ENCODE assay signal across 14 mouse cellular contexts in the genomic region with DNA sequence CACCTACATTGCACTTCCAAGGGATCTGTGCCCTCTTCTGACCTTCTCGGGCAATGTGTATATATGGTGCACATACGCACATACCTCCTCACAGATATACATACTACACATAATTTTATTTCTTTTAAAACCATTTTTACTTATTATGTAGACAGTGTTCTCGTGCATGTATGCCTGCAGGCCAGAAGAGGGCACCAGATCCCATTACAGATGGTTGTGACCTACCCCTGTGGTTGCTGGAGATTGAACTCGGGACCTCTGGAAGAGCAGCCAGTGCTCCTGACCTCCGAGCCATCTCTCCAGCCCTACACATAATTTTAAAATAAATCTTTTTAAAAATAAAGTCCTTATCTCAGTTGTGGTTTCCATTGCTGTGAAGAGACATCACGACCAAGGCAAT. TPM values are rescaled to one million over a fixed set of nuclear protein-coding genes. Genes with fewer than 3 reads are reported as not detected.
DNase-seq lines count a peak whose midpoint lies in the region; ATAC-seq and TF ChIP-seq lines count a peak whose summit lies in the region.
"Had no signal": no experiment of that assay in that cellular context is flagged by ENCODE, and none has a peak within 500 bp of the region (broad histone marks: within the 10 kb centered on the region; RNA-seq: fewer than 3 reads in every experiment).

No protein-coding gene starts in this region.

- no peak overlapping the region for H3K27ac ChIP-seq in kidney, postnatal 0 days
- H3K27ac ChIP-seq in stomach, postnatal 0 days (replicated peaks) = no peak overlapping the region
- H3K27ac ChIP-seq: forebrain, embryonic 10.5 days; hindbrain, embryonic 15.5 days; midbrain, embryonic 10.5 days had no signal

- no peak for DNase-seq in kidney, postnatal 0 days (ENCODE audit: low spot score)
- DNase-seq in kidney, adult 11 months = no peak
- peak; percentile 22 for DNase-seq in thymus, postnatal 14 days
- no peak for DNase-seq in thymus, adult 18-20 months
- DNase-seq in Patski (ENCODE audit: low read depth, low spot score) = no peak
- DNase-seq in stomach, postnatal 0 days (ENCODE audit: low spot score) = no peak
- DNase-seq: adrenal gland, adult 8-10 months; kidney, postnatal 10 days; spleen, adult 18-20 months had no signal

- no peaks in the 10 kb centered on the region for H3K4me1 ChIP-seq in kidney, postnatal 0 days (replicated peaks; ENCODE audit: insufficient read depth, low read length)
- no peaks in the 10 kb centered on the region for H3K4me1 ChIP-seq in stomach, postnatal 0 days (replicated peaks; ENCODE audit: control insufficient read depth, insufficient read depth)

- in situ Hi-C loops in Patski (cut with MboI; ENCODE audit: low pct_unique_long_range_greater_than_20kb) = no loop called here

- H3K36me3 ChIP-seq in kidney, postnatal 0 days (ENCODE audit: insufficient read depth, low read length) = no peaks in the 10 kb centered on the region
- H3K36me3 ChIP-seq in stomach, postnatal 0 days (ENCODE audit: control insufficient read depth, insufficient read depth, low read length) = no peaks in the 10 kb centered on the region
- H3K36me3 ChIP-seq: heart, embryonic 12.5 days; hindbrain, embryonic 15.5 days had no signal

- 85% methylated on average over 6 of the region's 6 CpGs for WGBS in kidney, postnatal 0 days
- WGBS in stomach, postnatal 0 days = 84% methylated on average over 6 of the region's 6 CpGs

- no peak overlapping the region for H3K4me3 ChIP-seq in kidney, postnatal 0 days (replicated peaks; ENCODE audit: low read depth, low read length)
- no peak overlapping the region for H3K4me3 ChIP-seq in stomach, postnatal 0 days (ENCODE audit: low read depth, low read length)
- H3K4me3 ChIP-seq: forebrain, embryonic 10.5 days; heart, embryonic 12.5 days; hindbrain, embryonic 15.5 days; midbrain, embryonic 10.5 days had no signal

- CTCF ChIA-PET in Patski (lab: Charles Lee) = no interaction called here

- peak; percentile 51 for TF ChIP-seq CTCF in kidney, postnatal 0 days (IDR thresholded peaks at IDR 0.05; ENCODE audit: low read depth)
- TF ChIP-seq CTCF in Patski (IDR thresholded peaks at IDR 0.05) = peak; percentile 66
- peak; percentile 55 for TF ChIP-seq CTCF in stomach, postnatal 0 days (IDR thresholded peaks at IDR 0.05; ENCODE audit: low read depth)

- POLR2A ChIA-PET in Patski (lab: Charles Lee) = no interaction called here

- no peak overlapping the region for H3K9ac ChIP-seq in kidney, postnatal 0 days (ENCODE audit: low read depth, low read length)
- H3K9ac ChIP-seq in stomach, postnatal 0 days (ENCODE audit: low read length) = no peak overlapping the region
- H3K9ac ChIP-seq: heart, embryonic 12.5 days; hindbrain, embryonic 15.5 days had no signal

- no peak for ATAC-seq in kidney, postnatal 0 days (replicated peaks; ENCODE audit: low FRiP score, low read depth)
- ATAC-seq in Patski = no peak
- ATAC-seq in stomach, postnatal 0 days (ENCODE audit: low FRiP score, low TSS enrichment) = no peak
- ATAC-seq in erythroblast, adult 5-6 weeks (replicated peaks; ENCODE audit: low FRiP score, poor library complexity, severe bottlenecking) = no peak

- H3K9me3 ChIP-seq in kidney, postnatal 0 days (replicated peaks; ENCODE audit: low read length) = no peaks in the 10 kb centered on the region
- H3K9me3 ChIP-seq in stomach, postnatal 0 days (ENCODE audit: control insufficient read depth, low read length) = no peaks in the 10 kb centered on the region
- H3K9me3 ChIP-seq: forebrain, embryonic 10.5 days; heart, embryonic 12.5 days; hindbrain, embryonic 15.5 days; midbrain, embryonic 10.5 days had no signal

- H3K27me3 ChIP-seq in kidney, postnatal 0 days (ENCODE audit: insufficient read depth, low read length) = no peaks in the 10 kb centered on the region
- no peaks in the 10 kb centered on the region for H3K27me3 ChIP-seq in Patski
- H3K27me3 ChIP-seq in stomach, postnatal 0 days (ENCODE audit: control insufficient read depth, insufficient read depth, low read length) = no peaks in the 10 kb centered on the region
- H3K27me3 ChIP-seq: heart, embryonic 12.5 days; hindbrain, embryonic 15.5 days had no signal

- H3K4me2 ChIP-seq in kidney, postnatal 0 days (ENCODE audit: low read length) = no peak overlapping the region
- H3K4me2 ChIP-seq in stomach, postnatal 0 days (replicated peaks; ENCODE audit: low read depth) = no peak overlapping the region
- H3K4me2 ChIP-seq: heart, embryonic 12.5 days; hindbrain, embryonic 15.5 days had no signal

- TF ChIP-seq EP300 in stomach, postnatal 0 days (optimal IDR thresholded peaks at IDR 0.05) = no peak

RNA-seq across cellular contexts. Expression of a gene that starts 2.9 kb away (rescaled TPM):
- polyA plus RNA-seq in kidney, postnatal 0 days (2015; fragmentation: Nextera tagmentation; extraction: Ambion mirVana) = 69.1 and 74.3 TPM in 2 replicates
- polyA plus RNA-seq in Patski (2021) = 50.2 TPM
- 32.5 and 43.7 TPM in 2 replicates for polyA plus RNA-seq in stomach, postnatal 0 days (2015; fragmentation: Nextera tagmentation; extraction: Ambion mirVana)
- 14.2 and 29.5 TPM in 2 replicates for total RNA-seq in erythroblast, adult 5-6 weeks (2015; ENCODE audit: low replicate concordance)
- 36.8 and 38.2 TPM in 2 replicates for total RNA-seq in erythroblast, adult 5-6 weeks (2017; ENCODE audit: low replicate concordance)

RNA-seq across cellular contexts. Expression of a gene that starts 9.7 kb away (rescaled TPM):
- polyA plus RNA-seq in kidney, postnatal 0 days (2015; fragmentation: Nextera tagmentation; extraction: Ambion mirVana) = 0.05 and 0.12 TPM in 2 replicates
- polyA plus RNA-seq in Patski (2021) = 0.05 TPM
- 0.24 and 0.25 TPM in 2 replicates for polyA plus RNA-seq in stomach, postnatal 0 days (2015; fragmentation: Nextera tagmentation; extraction: Ambion mirVana)
- total RNA-seq in erythroblast, adult 5-6 weeks (2015; ENCODE audit: low replicate concordance) = not detected in 2 replicates
- total RNA-seq in erythroblast, adult 5-6 weeks (2017; ENCODE audit: low replicate concordance) = not detected in 2 replicates

RNA-seq across cellular contexts. Expression of a gene that starts 52.9 kb away (rescaled TPM):
- polyA plus RNA-seq in kidney, postnatal 0 days (2015; fragmentation: Nextera tagmentation; extraction: Ambion mirVana) = 1,132 and 1,215 TPM in 2 replicates
- 1,404 TPM for polyA plus RNA-seq in Patski (2021)
- polyA plus RNA-seq in stomach, postnatal 0 days (2015; fragmentation: Nextera tagmentation; extraction: Ambion mirVana) = 917 and 919 TPM in 2 replicates
- 636 and 727 TPM in 2 replicates for total RNA-seq in erythroblast, adult 5-6 weeks (2015; ENCODE audit: low replicate concordance)
- total RNA-seq in erythroblast, adult 5-6 weeks (2017; ENCODE audit: low replicate concordance) = 268 and 390 TPM in 2 replicates

RNA-seq across cellular contexts. Expression of a gene that starts 52.9 kb away (rescaled TPM):
- 66.7 and 67.3 TPM in 2 replicates for polyA plus RNA-seq in kidney, postnatal 0 days (2015; fragmentation: Nextera tagmentation; extraction: Ambion mirVana)
- polyA plus RNA-seq in Patski (2021) = 44.5 TPM
- 43.4 and 46.0 TPM in 2 replicates for polyA plus RNA-seq in stomach, postnatal 0 days (2015; fragmentation: Nextera tagmentation; extraction: Ambion mirVana)
- total RNA-seq in erythroblast, adult 5-6 weeks (2015; ENCODE audit: low replicate concordance) = 13.8 and 38.0 TPM in 2 replicates
- total RNA-seq in erythroblast, adult 5-6 weeks (2017; ENCODE audit: low replicate concordance) = 20.7 and 24.7 TPM in 2 replicates
